Mouse (Mus musculus) gastrocnemius, adult 2 months (tissue): ENCODE results near the gene Pkib. TPM values are rescaled to one million over a fixed set of nuclear protein-coding genes. Genes with fewer than 3 reads are reported as not detected.
A peak's percentile ranks its signal among the peaks of the same experiment; 100 is the strongest.

Source experiments
- DNase-seq: peaks from one replicate; pipeline ENCODE4 v3.0.0; 2022
- H3K27ac ChIP-seq: fragments of 200-600 bp; 2 replicates; pipeline ENCODE4 v1.8.1; 2022; ENCODE audit warnings: mild to moderate bottlenecking
- H3K4me3 ChIP-seq: fragments of 200-600 bp; 2 replicates; pipeline ENCODE4 v1.8.1; 2022; ENCODE audit warnings: mild to moderate bottlenecking, moderate library complexity
- CTCF ChIP-seq: fragments of 200-600 bp; IDR thresholded peaks from 2 replicates; pipeline ENCODE4 v1.8.1; 2022; ENCODE audit warnings: antibody characterized with exemption, mild to moderate bottlenecking, moderate library complexity
- intact Hi-C: fragments of 180-260 bp; cut with DNase I; formaldehyde crosslinking; loops from one replicate; pipeline ENCODE4 v1.15.1; 2025
- total RNA-seq, 2 experiments: library from RNA; stranded (reverse); gene quantifications; 2 replicates each; pipeline ENCODE4 v1.2.3; 2021

Gene Pkib
- total RNA-seq, 2 experiments from 2014 or later = not detected

DNA sequence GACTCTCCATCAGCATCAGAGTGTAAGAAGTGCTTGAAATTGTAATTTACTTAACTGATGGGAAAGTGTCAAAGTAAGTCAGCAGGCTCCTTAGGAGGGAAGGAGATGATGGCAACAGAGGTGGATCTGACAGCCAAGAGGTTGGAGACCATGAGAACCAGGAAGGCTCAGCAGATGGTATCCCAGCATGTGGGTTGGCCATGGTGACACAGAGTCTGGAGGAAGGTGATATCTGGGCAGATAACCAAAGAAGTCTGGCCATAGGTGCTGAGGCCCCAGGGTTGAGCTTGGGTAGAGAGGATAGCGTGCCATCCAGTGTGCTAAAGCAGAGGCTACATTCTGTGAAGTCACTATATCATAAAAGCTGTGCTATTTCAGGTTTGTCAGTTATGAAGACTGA is 32.0 kb downstream of the Pkib start:
- DNase-seq = no peak
- intact Hi-C loops = no loop called here
- Histone ChIP-seq H3K27ac (no peak overlapping the region), H3K4me3 (no peak overlapping the region)
- no peak for TF ChIP-seq CTCF

DNA sequence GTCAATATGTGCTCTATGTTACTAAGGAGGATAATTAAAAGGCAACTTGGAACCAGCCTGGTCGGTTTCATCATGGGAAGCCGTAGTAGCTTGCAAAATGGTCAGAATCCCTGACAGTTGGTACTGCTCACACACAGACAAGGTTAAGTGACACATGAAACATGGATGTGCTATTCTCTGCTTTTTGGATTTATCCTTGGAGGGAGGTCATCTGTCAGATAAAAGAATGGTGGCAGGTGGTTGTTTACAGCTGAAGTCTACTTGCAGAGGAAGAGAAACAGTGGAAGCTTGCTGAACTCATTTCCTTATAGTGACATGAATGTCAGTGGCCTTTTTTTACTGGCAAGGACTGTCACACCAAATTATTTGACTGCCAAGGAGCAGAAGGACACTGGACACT is 32.5 kb downstream of the Pkib start:
- no peak overlapping the region for H3K4me3 ChIP-seq
- intact Hi-C loops = no loop called here
- H3K27ac ChIP-seq = no peak overlapping the region
- TF ChIP-seq CTCF = no peak
- no peak for DNase-seq

DNA sequence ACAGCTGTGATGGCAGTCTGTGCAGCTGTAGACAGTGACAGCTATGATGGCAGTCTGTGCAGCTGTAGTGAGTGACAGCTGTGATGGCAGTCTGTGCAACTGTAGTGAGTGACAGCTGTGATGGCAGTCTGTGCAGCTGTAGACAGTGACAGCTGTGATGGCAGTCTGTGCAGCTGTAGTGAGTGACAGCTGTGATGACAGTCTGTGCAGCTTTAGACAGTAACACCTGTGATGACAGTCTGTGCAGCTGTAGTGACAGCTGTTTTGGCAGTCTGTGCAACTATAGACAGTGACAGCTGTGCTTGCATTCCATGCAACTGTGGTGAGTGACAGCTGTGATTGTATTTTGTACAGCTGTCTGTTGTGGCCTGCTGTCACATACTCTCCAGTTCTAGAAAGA is 44.0 kb downstream of the Pkib start:
- no peak overlapping the region for H3K4me3 ChIP-seq
- no peak for TF ChIP-seq CTCF
- no peak overlapping the region for H3K27ac ChIP-seq
- intact Hi-C loops = no loop called here
- DNase-seq = no peak

DNA sequence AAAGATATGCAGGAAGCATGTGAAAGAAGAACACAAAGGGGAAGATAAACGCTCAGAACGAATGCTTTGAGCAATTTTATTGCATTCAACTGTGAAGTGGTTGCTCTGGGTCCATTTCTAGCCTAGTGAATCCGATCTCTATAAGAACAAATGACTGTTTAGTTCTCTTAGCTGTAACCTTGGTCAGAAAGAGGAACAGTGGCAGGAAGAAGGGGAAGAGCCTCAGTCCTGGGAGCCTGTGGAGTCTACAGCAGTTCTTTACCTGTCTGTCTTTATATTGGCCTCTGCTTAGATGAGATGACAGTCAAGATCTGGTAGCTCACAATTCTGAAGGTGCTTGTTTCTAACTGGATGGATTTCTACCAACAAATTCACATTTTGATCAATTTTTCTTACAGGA is 56.2 kb downstream of the Pkib start:
- no peak for DNase-seq
- intact Hi-C loops = no loop called here
- H3K4me3 ChIP-seq = no peak overlapping the region
- no peak for TF ChIP-seq CTCF
- H3K27ac ChIP-seq = no peak overlapping the region

DNA sequence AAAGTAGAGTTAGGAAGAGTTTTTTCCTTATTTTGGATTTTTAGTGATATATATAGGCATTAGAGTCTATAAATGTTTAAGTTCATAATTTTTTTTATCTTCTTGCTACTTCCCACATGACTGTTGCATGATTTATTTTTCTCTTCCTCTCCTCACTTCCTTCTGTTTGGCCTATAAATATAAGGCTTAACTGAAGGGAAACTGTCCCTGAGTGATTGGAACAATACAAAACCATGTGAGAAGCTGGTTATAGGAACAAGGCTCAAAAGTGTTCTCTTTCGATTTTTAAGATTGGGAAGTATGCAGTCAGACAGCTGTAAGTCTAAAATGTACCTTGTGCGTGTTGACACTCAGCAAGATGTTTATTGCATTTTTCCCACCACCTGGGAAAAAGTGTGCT is 58.4 kb downstream of the Pkib start:
- no peak overlapping the region for H3K27ac ChIP-seq
- intact Hi-C loops = no loop called here
- TF ChIP-seq CTCF = no peak
- H3K4me3 ChIP-seq = no peak overlapping the region
- DNase-seq = no peak

DNA sequence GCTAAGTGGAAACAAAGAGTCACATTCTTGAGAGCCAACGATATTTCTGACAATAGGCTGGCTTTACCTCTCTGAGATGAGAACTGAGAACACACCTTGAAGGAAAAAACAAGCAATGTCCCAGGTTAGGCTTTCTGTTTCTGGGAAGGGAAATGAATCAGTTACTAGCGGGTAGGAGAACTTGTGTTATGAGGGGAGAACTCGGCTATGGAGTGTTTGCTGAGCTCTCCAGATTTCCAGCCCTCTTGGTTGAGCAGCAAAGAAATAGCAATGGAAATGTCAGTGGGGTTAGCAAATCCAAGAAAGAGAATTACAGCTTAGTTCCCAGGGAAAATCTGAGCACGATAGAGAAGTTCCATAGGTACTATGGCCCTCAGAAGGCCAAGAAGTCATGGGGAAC is 70.5 kb downstream of the Pkib start:
- DNase-seq = no peak
- Histone ChIP-seq H3K27ac (no peak overlapping the region), H3K4me3 (no peak overlapping the region)
- TF ChIP-seq CTCF = no peak
- intact Hi-C loops = no loop called here

DNA sequence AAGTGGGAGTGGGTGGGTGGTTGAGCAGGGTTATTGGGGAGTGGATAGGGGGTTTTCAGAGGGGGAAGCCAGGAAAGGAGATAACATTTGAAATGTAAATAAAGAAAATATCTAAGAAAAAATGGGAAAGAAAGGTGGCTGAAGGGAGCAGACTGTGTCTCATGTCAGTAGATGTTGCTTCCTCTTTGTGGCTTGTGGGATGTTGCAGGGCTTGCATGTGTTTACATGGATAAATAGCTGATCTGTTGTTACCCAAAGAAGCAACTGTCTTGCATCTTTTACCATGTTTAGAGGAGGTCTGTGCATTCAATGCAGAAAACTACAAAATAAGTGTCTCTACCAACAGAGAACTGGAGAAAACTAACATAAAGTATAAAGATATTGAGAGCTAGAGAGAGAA is 89.3 kb downstream of the Pkib start:
- TF ChIP-seq CTCF = no peak
- no peak for DNase-seq
- no peak overlapping the region for H3K4me3 ChIP-seq
- intact Hi-C loops = no loop called here
- H3K27ac ChIP-seq = no peak overlapping the region

DNA sequence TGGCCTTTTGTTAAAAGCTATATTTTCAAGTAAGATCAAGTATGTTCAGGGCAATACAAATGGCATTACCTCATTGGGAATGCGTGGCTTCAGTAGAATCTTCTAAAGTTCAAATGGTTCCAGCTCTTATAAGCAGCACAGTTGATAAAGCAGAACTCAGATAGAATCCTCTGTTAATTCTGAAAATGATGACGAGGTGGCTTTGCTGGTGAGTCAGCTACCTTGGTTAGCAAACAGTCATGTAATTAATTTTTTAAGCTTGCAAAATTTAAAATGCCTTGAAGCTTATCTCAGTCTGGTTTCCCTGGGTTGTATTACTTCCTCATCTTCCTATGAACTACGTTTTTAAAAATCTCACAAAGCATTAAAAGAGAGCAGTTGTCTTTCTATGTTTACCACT is 90.6 kb downstream of the Pkib start:
- intact Hi-C loops = no loop called here
- no peak for DNase-seq
- no peak for TF ChIP-seq CTCF
- no peak overlapping the region for H3K4me3 ChIP-seq
- no peak overlapping the region for H3K27ac ChIP-seq

DNA sequence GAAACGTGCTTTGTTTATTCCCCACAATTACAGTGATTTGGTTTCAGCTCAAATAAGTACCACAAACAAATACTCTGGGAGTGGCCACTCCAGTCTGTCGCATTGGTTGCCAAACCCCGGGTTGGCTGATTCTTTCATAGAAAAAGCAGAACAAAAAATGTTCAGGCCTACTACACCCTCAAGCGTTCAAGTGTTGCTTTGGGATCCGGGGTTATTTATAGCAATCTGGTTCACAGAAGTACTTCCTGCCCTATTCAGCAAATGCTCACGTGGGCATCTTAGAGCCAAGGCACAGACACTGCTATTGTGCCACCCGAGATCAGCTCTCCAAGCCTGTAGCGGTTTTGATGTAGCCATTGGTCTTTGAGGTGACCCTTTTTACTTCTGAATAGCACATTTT is 95.9 kb downstream of the Pkib start:
- intact Hi-C loops = no loop called here
- no peak for DNase-seq
- no peak for TF ChIP-seq CTCF
- Histone ChIP-seq H3K4me3 (no peak overlapping the region), H3K27ac (no peak overlapping the region)

DNA sequence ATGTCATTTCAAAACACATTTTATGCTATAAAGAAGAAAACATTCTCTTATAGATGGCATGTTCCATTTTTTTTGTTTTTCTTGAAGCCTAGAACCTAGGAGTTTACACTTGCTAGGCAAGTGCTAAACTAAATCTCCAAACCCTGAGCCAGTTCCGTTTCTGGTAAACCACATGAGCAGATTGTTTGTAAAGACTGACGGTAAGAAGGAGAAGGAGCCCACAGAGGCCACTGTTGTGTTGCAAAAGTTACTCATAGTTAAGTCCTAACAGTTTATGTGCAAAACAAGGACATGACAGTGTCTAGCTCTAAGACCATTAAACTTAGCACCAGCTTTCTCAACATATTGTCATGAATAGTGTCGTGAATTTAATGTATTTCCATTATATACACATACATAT is 99.9 kb downstream of the Pkib start:
- DNase-seq = no peak
- intact Hi-C loops = no loop called here
- H3K27ac ChIP-seq = no peak overlapping the region
- no peak overlapping the region for H3K4me3 ChIP-seq
- no peak for TF ChIP-seq CTCF

DNA sequence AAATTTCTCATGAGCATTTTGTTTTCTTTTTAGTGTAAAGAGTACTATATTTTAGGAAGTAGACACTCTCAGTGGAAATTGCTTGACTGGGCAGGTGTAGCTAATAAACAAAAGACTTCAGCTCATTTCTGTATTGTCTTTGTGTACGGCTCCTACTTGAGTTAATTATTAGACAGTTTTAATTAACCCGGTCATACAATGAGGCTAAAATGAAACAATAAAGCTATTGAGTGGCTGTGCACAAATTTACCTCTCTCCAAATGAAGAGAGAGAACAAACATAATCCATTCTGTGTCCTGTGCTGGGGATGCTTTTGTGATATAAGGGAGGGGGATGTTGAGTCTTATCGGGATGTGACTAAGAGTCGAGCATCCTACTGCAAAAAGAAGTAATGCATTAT is 109.0 kb downstream of the Pkib start:
- no peak for DNase-seq
- intact Hi-C loops = loop anchor here (5.0 kb wide), 1 partner anchor 92 kb away; no protein-coding TSS in a partner anchor
- Histone ChIP-seq H3K4me3 (no peak overlapping the region), H3K27ac (no peak overlapping the region)
- no peak for TF ChIP-seq CTCF

DNA sequence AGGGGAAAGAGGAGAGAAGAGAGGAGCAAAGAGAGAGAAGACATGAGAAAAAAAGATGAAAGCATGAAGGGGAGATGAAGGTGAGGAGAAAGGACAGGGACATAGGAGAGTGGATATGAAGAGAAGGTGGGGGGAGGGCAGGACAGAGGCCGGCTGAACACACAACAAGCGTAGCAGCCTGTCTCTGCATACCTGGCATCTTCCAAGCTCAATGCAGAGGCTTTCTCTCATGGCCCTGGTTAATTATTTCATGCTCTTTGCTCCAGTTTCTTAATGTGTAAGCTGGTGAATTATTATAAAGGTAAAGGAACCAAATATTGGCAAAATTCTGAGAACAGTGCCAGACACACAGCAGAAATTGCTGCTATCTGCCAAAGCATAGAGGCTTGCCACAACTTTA is 109.6 kb downstream of the Pkib start:
- intact Hi-C loops = loop anchor here (5.0 kb wide), 1 partner anchor 91 kb away; no protein-coding TSS in a partner anchor
- TF ChIP-seq CTCF = no peak
- no peak overlapping the region for H3K4me3 ChIP-seq
- no peak overlapping the region for H3K27ac ChIP-seq
- DNase-seq = no peak

DNA sequence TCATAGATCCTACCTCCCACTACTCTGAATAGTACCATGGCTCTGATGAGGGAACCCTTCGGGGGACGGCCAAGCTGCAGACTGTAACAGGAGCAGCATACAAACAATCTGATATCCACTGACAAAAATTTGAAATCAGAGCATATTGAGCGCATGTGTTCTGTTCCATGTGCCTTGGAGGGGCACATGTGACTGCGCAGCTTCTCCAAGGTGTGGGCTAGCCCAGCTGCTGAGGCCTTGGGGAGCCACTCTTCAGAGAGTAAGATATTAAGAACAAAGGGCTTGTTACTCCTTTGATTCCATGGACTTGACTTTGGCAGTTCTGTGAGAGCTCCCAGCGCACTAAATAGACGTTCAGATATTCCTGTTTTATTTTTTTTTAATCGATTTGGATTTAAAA is 111.3 kb downstream of the Pkib start:
- intact Hi-C loops = loop anchor here (1.0 to 5.0 kb wide), 3 partner anchors 52 to 98 kb away; partner anchors contain the start of gene Smpdl3a
- no peak for TF ChIP-seq CTCF
- Histone ChIP-seq H3K4me3 (no peak overlapping the region), H3K27ac (no peak overlapping the region)
- no peak for DNase-seq

DNA sequence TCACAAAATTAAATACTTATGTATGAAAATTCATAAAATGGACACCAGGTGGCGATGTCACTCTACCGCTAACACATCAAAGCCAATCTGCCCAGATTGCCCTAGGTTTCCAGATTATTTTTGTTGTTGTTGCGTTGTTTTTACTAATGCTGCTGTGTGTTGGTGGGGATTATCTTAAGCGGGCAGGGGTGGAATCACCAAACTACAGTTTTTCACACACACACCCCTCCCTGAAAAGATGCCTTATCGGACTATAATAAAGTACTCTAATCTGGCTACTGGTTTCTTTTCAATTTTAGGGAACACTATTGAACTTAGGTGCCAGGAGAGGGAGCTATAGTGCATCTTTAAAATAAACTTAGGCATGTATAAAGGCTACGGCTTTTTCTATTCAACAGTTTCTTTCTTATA is 111.8 kb downstream of the Pkib start:
- Histone ChIP-seq H3K27ac (no peak overlapping the region), H3K4me3 (peak overlapping the region; percentile 72)
- no peak for DNase-seq
- TF ChIP-seq CTCF = peak; percentile 68
- intact Hi-C loops = loop anchor here (1.0 to 5.0 kb wide), 3 partner anchors 51 to 98 kb away; partner anchors contain the start of gene Smpdl3a
